Mouse (Mus musculus): ENCODE results near the gene Zfp646. TPM values are rescaled to one million over a fixed set of nuclear protein-coding genes. Genes with fewer than 3 reads are reported as not detected.

Gene Zfp646
- polyA plus RNA-seq, 1 experiment from 2014 or later = 21.5 TPM

GRCm38 (mm10) chr7:127849973-127850875 lies 25.8 kb upstream of the Zfp646 start:
- no peak for DNase-seq (ENCODE audit: low spot score)
- Histone ChIP-seq H3K4me2 (replicated peaks; ENCODE audit: low read depth, low read length) (no peak overlapping the region), H3K36me3 (ENCODE audit: control insufficient read depth, insufficient read depth, low read length) (no peaks in the 10 kb centered on the region), H3K4me3 (ENCODE audit: low read depth, low read length) (no peak overlapping the region), H3K27me3 (ENCODE audit: control insufficient read depth, insufficient read depth, low read length) (no peaks in the 10 kb centered on the region), H3K4me1 (replicated peaks; ENCODE audit: control insufficient read depth, insufficient read depth, low read length) (no peaks in the 10 kb centered on the region), H3K9me3 (ENCODE audit: control insufficient read depth, low read length) (no peaks in the 10 kb centered on the region), H3K9ac (ENCODE audit: low read depth, low read length) (no peak overlapping the region), H3K27ac (ENCODE audit: low read depth, low read length) (no peak overlapping the region)
- ATAC-seq (ENCODE audit: low FRiP score) = no peak
- 82% methylated on average over 6 of the region's 6 CpGs for WGBS

DNA sequence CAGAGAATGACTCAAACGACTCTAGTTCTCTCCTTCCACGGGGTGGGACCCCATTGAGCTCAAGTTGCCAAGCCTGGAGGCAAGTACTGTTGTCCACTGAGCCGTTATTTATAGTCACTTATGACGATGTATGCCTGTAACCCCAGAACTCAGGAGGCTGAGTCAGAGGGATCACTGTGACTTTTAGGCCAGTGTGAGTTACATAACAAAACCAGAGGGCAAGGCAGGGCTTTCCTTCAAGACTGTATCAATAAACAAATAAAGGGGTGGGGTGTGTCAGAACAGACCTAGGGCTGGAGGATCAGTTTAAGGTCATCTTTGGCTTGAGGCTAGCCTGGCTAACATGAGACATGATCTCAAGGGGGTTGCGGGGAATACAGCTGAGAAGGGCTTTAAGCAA lies 25.1 kb upstream of the Zfp646 start:
- no peak for ATAC-seq (ENCODE audit: low FRiP score)
- no peak for DNase-seq (ENCODE audit: low spot score)
- no peaks in the 10 kb centered on the region for H3K4me1 ChIP-seq (replicated peaks; ENCODE audit: control insufficient read depth, insufficient read depth, low read length)
- no peak overlapping the region for H3K9ac ChIP-seq (ENCODE audit: low read depth, low read length)
- H3K27ac ChIP-seq (ENCODE audit: low read depth, low read length) = no peak overlapping the region
- no peaks in the 10 kb centered on the region for H3K9me3 ChIP-seq (ENCODE audit: control insufficient read depth, low read length)
- H3K4me2 ChIP-seq (replicated peaks; ENCODE audit: low read depth, low read length) = no peak overlapping the region
- WGBS = 78% methylated on average over 5 of the region's 5 CpGs
- no peaks in the 10 kb centered on the region for H3K36me3 ChIP-seq (ENCODE audit: control insufficient read depth, insufficient read depth, low read length)
- no peak overlapping the region for H3K4me3 ChIP-seq (ENCODE audit: low read depth, low read length)
- H3K27me3 ChIP-seq (ENCODE audit: control insufficient read depth, insufficient read depth, low read length) = no peaks in the 10 kb centered on the region

GRCm38 (mm10) chr7:127858258-127858657 lies 17.8 kb upstream of the Zfp646 start:
- WGBS = 95% methylated on average over 6 of the region's 6 CpGs
- H3K4me3 ChIP-seq (ENCODE audit: low read depth, low read length) = no peak overlapping the region
- H3K27me3 ChIP-seq (ENCODE audit: control insufficient read depth, insufficient read depth, low read length) = no peaks in the 10 kb centered on the region
- no peak overlapping the region for H3K4me2 ChIP-seq (replicated peaks; ENCODE audit: low read depth, low read length)
- no peak overlapping the region for H3K27ac ChIP-seq (ENCODE audit: low read depth, low read length)
- no peak overlapping the region for H3K9ac ChIP-seq (ENCODE audit: low read depth, low read length)
- no peak for ATAC-seq (ENCODE audit: low FRiP score)
- H3K36me3 ChIP-seq (ENCODE audit: control insufficient read depth, insufficient read depth, low read length) = no peaks in the 10 kb centered on the region
- H3K9me3 ChIP-seq (ENCODE audit: control insufficient read depth, low read length) = no peaks in the 10 kb centered on the region
- no peaks in the 10 kb centered on the region for H3K4me1 ChIP-seq (replicated peaks; ENCODE audit: control insufficient read depth, insufficient read depth, low read length)
- DNase-seq (ENCODE audit: low spot score) = no peak

- H3K9me3 ChIP-seq (ENCODE audit: control insufficient read depth, low read length) = no peaks in the 10 kb centered on the region
- H3K4me3 ChIP-seq (ENCODE audit: low read depth, low read length) = no peak overlapping the region
- no peak for ATAC-seq (ENCODE audit: low FRiP score)
- H3K4me2 ChIP-seq (replicated peaks; ENCODE audit: low read depth, low read length) = no peak overlapping the region
- H3K36me3 ChIP-seq (ENCODE audit: control insufficient read depth, insufficient read depth, low read length) = peaks cover 12% of the 10 kb centered on the region
- H3K27me3 ChIP-seq (ENCODE audit: control insufficient read depth, insufficient read depth, low read length) = no peaks in the 10 kb centered on the region
- H3K27ac ChIP-seq (ENCODE audit: low read depth, low read length) = no peak overlapping the region
- H3K4me1 ChIP-seq (replicated peaks; ENCODE audit: control insufficient read depth, insufficient read depth, low read length) = no peaks in the 10 kb centered on the region
- DNase-seq (ENCODE audit: low spot score) = no peak
- 93% methylated on average over 12 of the region's 12 CpGs for WGBS
- H3K9ac ChIP-seq (ENCODE audit: low read depth, low read length) = no peak overlapping the region
These were observed 9.6 kb upstream of the Zfp646 start for GRCm38 (mm10) chr7:127866434-127866833.

- ATAC-seq (ENCODE audit: low FRiP score) (no peak), DNase-seq (ENCODE audit: low spot score) (no peak)
- no peaks in the 10 kb centered on the region for H3K27me3 ChIP-seq (ENCODE audit: control insufficient read depth, insufficient read depth, low read length)
- H3K9me3 ChIP-seq (ENCODE audit: control insufficient read depth, low read length) = no peaks in the 10 kb centered on the region
- H3K27ac ChIP-seq (ENCODE audit: low read depth, low read length) = no peak overlapping the region
- 98% methylated on average over 18 of the region's 18 CpGs for WGBS
- no peak overlapping the region for H3K4me3 ChIP-seq (ENCODE audit: low read depth, low read length)
- H3K4me1 ChIP-seq (replicated peaks; ENCODE audit: control insufficient read depth, insufficient read depth, low read length) = no peaks in the 10 kb centered on the region
- H3K4me2 ChIP-seq (replicated peaks; ENCODE audit: low read depth, low read length) = no peak overlapping the region
- H3K36me3 ChIP-seq (ENCODE audit: control insufficient read depth, insufficient read depth, low read length) = peaks cover 12% of the 10 kb centered on the region
- no peak overlapping the region for H3K9ac ChIP-seq (ENCODE audit: low read depth, low read length)
These were observed 8.4 kb upstream of the Zfp646 start for GRCm38 (mm10) chr7:127867641-127868040.

- H3K9ac ChIP-seq (ENCODE audit: low read depth, low read length) = no peak overlapping the region
- H3K27ac ChIP-seq (ENCODE audit: low read depth, low read length) = no peak overlapping the region
These were observed 6.7 kb upstream of the Zfp646 start for GRCm38 (mm10) chr7:127869149-127869810.

GRCm38 (mm10) chr7:127870136-127870821 lies 5.7 kb upstream of the Zfp646 start:
- Histone ChIP-seq H3K4me1 (replicated peaks; ENCODE audit: control insufficient read depth, insufficient read depth, low read length) (peaks cover 4% of the 10 kb centered on the region; the same call in 1 of the 2 replicates), H3K9me3 (ENCODE audit: control insufficient read depth, low read length) (no peaks in the 10 kb centered on the region), H3K4me3 (ENCODE audit: low read depth, low read length) (no peak overlapping the region), H3K27me3 (ENCODE audit: control insufficient read depth, insufficient read depth, low read length) (no peaks in the 10 kb centered on the region), H3K9ac (ENCODE audit: low read depth, low read length) (no peak overlapping the region), H3K36me3 (ENCODE audit: control insufficient read depth, insufficient read depth, low read length) (peaks cover 12% of the 10 kb centered on the region), H3K4me2 (replicated peaks; ENCODE audit: low read depth, low read length) (no peak overlapping the region), H3K27ac (ENCODE audit: low read depth, low read length) (no peak overlapping the region)
- WGBS = 82% methylated on average over 5 of the region's 5 CpGs
- no peak for DNase-seq (ENCODE audit: low spot score)
- ATAC-seq (ENCODE audit: low FRiP score) = no peak

More at GRCm38 (mm10) chr7:127869149-127869810, 6.7 kb upstream of the Zfp646 start:
- DNase-seq (ENCODE audit: low spot score) = no peak
- H3K27me3 ChIP-seq (ENCODE audit: control insufficient read depth, insufficient read depth, low read length) = no peaks in the 10 kb centered on the region
- ATAC-seq (ENCODE audit: low FRiP score) = no peak
- no peaks in the 10 kb centered on the region for H3K9me3 ChIP-seq (ENCODE audit: control insufficient read depth, low read length)
- H3K4me2 ChIP-seq (replicated peaks; ENCODE audit: low read depth, low read length) = no peak overlapping the region
- 92% methylated on average over 3 of the region's 3 CpGs for WGBS
- no peak overlapping the region for H3K4me3 ChIP-seq (ENCODE audit: low read depth, low read length)
- peaks cover 4% of the 10 kb centered on the region; the same call in 1 of the 2 replicates for H3K4me1 ChIP-seq (replicated peaks; ENCODE audit: control insufficient read depth, insufficient read depth, low read length)
- H3K36me3 ChIP-seq (ENCODE audit: control insufficient read depth, insufficient read depth, low read length) = peaks cover 12% of the 10 kb centered on the region

- Histone ChIP-seq H3K4me2 (replicated peaks; ENCODE audit: low read depth, low read length) (peak overlapping the region; percentile 47), H3K4me1 (replicated peaks; ENCODE audit: control insufficient read depth, insufficient read depth, low read length) (peaks cover 6% of the 10 kb centered on the region), H3K4me3 (ENCODE audit: low read depth, low read length) (peak overlapping the region; percentile 68), H3K27ac (ENCODE audit: low read depth, low read length) (peak overlapping the region; percentile 99), H3K9ac (ENCODE audit: low read depth, low read length) (peak overlapping the region; percentile 98), H3K9me3 (ENCODE audit: control insufficient read depth, low read length) (no peaks in the 10 kb centered on the region), H3K27me3 (ENCODE audit: control insufficient read depth, insufficient read depth, low read length) (no peaks in the 10 kb centered on the region), H3K36me3 (ENCODE audit: control insufficient read depth, insufficient read depth, low read length) (peaks cover 12% of the 10 kb centered on the region)
- 5% methylated on average over 20 of the region's 20 CpGs for WGBS
- DNase-seq (ENCODE audit: low spot score) (no peak), ATAC-seq (ENCODE audit: low FRiP score) (peak; percentile 37; the same call in 1 of the 2 replicates)
These were observed 1.0 kb upstream of the Zfp646 start for GRCm38 (mm10) chr7:127874812-127875626.

Measured in hindbrain, embryonic 11.5 days (tissue).